Mouse (Mus musculus) spleen, adult 2 months (tissue): ENCODE measurements at regions not wholly inside any gene's neighbourhood (a gene's known extent, or its start where the extent isn't known, plus 50 kb on each side); places are given as distances from the start of the nearest gene placed in this dataset.

Experiments used
- DNase-seq, 2 experiments: peaks; one replicate each; pipeline versions ENCODE4 v3.0.0 to v3.0.0-alpha.2; 2012 to 2021; ENCODE audit warnings: low spot score in 2 of 2, low read depth in 1 of 2
- H3K27ac ChIP-seq: fragments of 200-500 bp; 2 replicates; pipeline ENCODE4 v1.5.1; 2012; ENCODE audit warnings: low read length, inconsistent platforms; ENCODE audit not compliant: insufficient read depth
- H3K27me3 ChIP-seq: fragments of 200-500 bp; 2 replicates; pipeline ENCODE4 v1.6.1; 2012; ENCODE audit warnings: mild to moderate bottlenecking, moderate library complexity, low read length, inconsistent platforms; ENCODE audit not compliant: control insufficient read depth, insufficient read depth
- H3K36me3 ChIP-seq: fragments of 200-500 bp; 2 replicates; pipeline ENCODE4 v1.6.1; 2012; ENCODE audit warnings: mild to moderate bottlenecking, low read length, inconsistent platforms; ENCODE audit not compliant: control insufficient read depth, insufficient read depth
- H3K4me1 ChIP-seq: fragments of 200-500 bp; 2 replicates; pipeline ENCODE4 v1.6.1; 2011; ENCODE audit warnings: inconsistent platforms; ENCODE audit not compliant: control insufficient read depth, insufficient read depth, insufficient read length
- H3K4me3 ChIP-seq: fragments of 200-500 bp; 2 replicates; pipeline ENCODE4 v1.5.1; 2011; ENCODE audit warnings: mild to moderate bottlenecking, inconsistent platforms; ENCODE audit not compliant: insufficient read depth, insufficient read length; ENCODE audit errors: extremely low read depth
- CTCF ChIP-seq: fragments of 200-500 bp; IDR thresholded peaks from 2 replicates; pipeline ENCODE4 v1.5.1; 2011; ENCODE audit warnings: mild to moderate bottlenecking, inconsistent platforms; ENCODE audit not compliant: insufficient read depth, insufficient read length, insufficient replicate concordance; ENCODE audit errors: extremely low read depth
- POLR2A ChIP-seq: fragments of 200-500 bp; IDR thresholded peaks from 2 replicates; pipeline ENCODE4 v1.6.1; 2011; ENCODE audit warnings: low read depth, low read length, inconsistent platforms
- WGBS: fragments of 180-500 bp; shearing (Covaris S2); methylation state at CpG from one replicate; pipeline ENCODE4 v1.1.7; 2018; 5-methylcytosine and 5-hydroxymethylcytosine counted together

DNA sequence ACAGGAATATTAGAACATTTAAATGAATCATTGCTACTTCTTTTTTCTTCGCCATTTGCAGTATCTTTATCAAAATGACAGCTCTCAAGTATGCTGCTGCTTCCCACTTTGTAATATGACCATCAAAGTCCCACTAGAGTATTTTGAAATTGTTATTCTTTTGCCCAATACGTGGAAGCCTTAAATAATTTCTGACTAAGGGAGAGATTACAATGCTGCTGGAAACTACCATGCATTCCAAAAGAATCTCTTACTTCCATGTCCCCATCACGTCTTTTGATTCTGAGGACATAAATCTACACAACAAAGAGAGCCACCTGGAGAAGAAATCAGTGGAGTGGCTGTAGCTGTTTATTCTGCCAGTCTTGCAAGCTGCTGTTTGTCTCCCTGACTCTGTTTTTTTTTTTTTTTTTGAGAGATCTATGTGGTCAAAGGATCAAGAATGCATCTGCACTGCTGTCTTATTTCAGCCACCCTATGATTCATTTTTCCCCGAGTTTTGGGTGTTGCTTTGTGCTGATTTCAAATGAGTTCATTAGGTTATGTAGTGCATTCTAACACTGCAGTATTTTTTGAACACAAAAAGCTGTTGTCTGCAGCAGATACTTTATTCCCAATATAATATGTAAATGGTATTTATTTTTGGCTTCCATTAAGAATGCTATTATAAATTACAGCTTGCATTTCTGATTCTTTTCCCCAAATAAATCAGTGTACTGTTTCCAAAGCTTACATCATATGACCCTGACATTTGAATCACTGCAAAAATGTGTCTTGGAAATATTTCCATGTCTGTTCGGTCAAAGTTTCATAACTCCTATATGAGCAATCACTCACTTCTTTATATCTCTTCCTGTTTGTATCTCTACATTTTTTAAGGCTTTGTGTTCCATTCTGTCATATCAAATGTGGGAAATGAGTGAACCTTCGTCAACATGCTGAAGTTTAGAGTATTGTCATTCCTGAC lies 53.1 kb upstream of the Trim52 start:
- WGBS, result 69% methylated on average over 6 of the region's 6 CpGs
- DNase-seq, result no peak
- no peaks in the 10 kb centered on the region for H3K36me3 ChIP-seq

More for the DNA sequence above, 53.1 kb upstream of the Trim52 start:
- TF ChIP-seq CTCF, result no peak
- TF ChIP-seq POLR2A, result no peak
- Histone ChIP-seq H3K4me1 (no peaks in the 10 kb centered on the region), H3K4me3 (no peak overlapping the region; the same call in 1 of the 2 replicates), H3K27ac (no peak overlapping the region), H3K27me3 (no peaks in the 10 kb centered on the region)
